Mouse (Mus musculus): Measurements from ENCODE around the gene Gm20388.

Gm20388 gene

GRCm38 (mm10) chr8:122022274-122022673, 2111.6 kb downstream of the Gm20388 start:
- no peak for DNase-seq (ENCODE audit: low read depth, low spot score)

GRCm38 (mm10) chr8:122022705-122023104, 2112.1 kb downstream of the Gm20388 start:
- DNase-seq (ENCODE audit: low read depth, low spot score), result no peak

- DNase-seq (ENCODE audit: low read depth, low spot score), result no peak
These were observed 2114.9 kb downstream of the Gm20388 start for GRCm38 (mm10) chr8:122025546-122025945.

- no peak for DNase-seq (ENCODE audit: low read depth, low spot score)
These were observed 2117.5 kb downstream of the Gm20388 start for GRCm38 (mm10) chr8:122028116-122028515.

DNA sequence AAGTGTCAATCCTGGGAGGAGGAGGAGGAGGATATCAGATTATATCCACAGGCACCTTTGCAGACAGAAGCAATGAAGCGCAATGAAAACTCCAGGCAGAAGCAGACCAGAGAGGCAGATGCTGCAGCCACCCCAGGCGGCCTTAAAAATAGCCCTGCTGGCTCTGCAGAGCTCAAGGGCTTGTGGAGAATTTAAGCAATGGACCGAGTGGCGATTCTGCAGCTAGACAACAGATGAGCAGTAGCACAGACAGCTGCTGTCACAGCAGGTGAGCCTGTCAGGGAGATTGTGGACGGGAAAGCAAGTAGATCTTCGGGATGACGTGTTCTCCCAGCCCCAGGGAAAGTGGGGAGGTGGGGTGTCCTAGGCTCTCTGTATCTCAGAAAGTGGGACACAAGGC, 2120.3 kb downstream of the Gm20388 start:
- no peak for DNase-seq (ENCODE audit: low read depth, low spot score)

GRCm38 (mm10) chr8:122032741-122033140, 2122.1 kb downstream of the Gm20388 start:
- DNase-seq (ENCODE audit: low read depth, low spot score), result no peak

GRCm38 (mm10) chr8:122035543-122035942, 2124.9 kb downstream of the Gm20388 start:
- no peak for DNase-seq (ENCODE audit: low read depth, low spot score)

DNA sequence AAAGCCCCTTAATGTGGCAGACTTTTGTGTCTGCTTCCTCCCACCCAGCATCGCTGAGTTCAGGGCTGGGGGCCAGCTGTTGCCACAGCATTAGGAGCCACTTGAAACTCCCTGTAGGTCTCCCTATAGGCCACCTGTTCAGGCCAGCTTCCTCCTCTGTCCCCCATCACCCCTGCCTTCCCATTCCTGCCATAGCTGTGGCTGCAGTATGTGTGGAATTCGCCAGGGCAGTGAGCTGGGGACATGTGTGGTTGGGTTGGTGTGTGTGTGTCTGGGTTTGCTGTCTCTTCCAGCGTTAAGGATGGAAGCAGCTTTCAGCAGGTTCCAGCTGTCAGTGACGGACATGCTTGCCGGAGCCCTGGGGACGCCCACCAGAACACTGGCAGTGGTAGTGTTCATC, 2125.7 kb downstream of the Gm20388 start:
- DNase-seq (ENCODE audit: low read depth, low spot score), result no peak

- DNase-seq (ENCODE audit: low read depth, low spot score), result no peak
These were observed 2126.6 kb downstream of the Gm20388 start for GRCm38 (mm10) chr8:122037279-122037678.

DNA sequence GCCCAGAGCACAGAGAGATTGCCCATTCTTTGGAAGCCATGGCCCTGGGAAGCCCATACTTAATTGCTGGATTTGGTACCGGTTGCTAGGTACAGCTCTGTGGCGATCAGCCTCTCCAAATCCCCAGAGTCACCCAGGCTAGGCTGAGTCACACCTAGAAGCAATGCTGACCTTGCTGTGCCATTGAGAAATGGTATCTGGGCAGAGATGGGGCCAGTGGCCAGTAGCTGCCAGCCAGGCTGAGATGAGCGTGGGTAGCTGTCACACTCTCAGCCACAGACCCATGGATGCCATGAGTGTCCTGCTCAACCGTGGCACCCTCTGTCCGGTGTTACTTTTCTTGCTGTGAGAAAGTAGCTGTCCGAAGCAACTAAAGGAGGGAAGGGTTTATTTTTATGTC, 2127.4 kb downstream of the Gm20388 start:
- DNase-seq (ENCODE audit: low read depth, low spot score), result no peak

- DNase-seq (ENCODE audit: low read depth, low spot score), result no peak
These were observed 2128.8 kb downstream of the Gm20388 start for GRCm38 (mm10) chr8:122039452-122039851.

DNA sequence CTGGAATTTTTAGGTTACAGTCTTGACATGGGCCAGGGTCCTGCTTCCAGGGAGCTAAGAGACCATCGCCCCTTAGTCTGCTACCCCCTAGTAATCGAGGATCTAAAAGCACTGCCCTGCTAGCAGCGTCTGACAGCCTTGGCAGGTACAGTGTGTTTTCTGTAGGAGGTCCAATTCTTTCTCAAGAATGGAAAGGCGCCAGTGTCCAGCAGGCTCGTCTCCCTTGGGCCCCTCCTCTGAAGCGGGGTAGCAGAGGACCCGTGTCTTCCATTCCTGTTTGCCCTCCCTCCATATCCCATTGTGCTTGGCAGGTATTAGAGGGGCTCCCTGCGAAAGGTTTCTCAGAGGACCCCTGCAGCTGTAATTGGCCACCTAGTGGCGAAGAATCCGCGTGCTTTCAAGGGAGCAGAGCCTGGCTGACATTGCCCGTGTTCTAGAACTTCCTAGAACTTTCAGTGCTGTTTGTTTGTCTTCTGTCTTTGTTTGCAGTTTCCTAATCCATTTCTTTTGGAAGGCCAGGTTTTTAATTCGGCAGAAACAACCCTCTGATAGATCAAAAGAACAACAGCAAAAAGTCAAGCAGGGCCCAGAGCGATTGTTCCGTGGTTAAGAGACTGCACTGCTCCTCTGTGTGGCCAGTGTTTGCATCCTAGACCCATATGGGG, 2136.7 kb downstream of the Gm20388 start:
- no peak for DNase-seq (ENCODE audit: low read depth, low spot score)

DNA sequence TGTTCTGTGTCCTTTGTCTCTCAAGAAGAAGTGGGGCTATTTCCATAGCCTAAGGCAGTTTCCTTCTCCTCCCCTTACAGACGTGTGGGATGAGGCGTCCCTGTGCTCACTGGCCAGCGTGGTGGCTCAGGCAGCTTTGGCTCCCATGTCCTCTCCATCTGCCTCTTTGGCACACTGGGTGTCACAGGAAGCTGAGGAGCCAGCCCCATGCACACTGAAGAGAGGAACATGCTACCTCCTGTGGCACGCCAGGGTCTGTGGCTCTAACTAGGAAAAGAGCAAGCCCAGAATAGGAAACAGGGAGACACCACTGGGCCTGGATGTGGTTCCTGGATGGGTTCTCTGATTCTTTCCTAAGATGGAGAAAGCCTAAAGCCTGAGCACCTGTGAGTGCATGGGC, 2138.6 kb downstream of the Gm20388 start:
- no peak for DNase-seq (ENCODE audit: low read depth, low spot score)

DNA sequence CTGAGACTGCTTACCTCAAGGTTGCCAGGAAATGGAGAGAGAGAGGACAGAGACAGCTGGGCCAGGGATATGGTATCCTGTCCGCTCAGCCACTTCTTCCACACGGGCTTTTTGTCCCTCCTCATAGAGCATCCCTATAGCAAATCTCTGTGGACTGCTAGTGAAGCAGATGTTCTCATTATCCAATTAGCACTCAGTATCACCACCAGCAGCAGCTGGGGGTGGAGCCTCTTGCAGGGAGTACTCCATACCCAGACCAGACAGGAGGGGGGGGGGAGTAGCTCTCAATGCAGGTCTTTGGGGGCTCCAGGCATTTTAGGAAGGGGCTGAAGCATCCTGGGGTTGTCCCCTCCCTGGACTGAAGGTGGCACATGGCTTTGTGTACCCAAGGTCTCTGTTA, 2139.3 kb downstream of the Gm20388 start:
- DNase-seq (ENCODE audit: low read depth, low spot score), result no peak

DNA sequence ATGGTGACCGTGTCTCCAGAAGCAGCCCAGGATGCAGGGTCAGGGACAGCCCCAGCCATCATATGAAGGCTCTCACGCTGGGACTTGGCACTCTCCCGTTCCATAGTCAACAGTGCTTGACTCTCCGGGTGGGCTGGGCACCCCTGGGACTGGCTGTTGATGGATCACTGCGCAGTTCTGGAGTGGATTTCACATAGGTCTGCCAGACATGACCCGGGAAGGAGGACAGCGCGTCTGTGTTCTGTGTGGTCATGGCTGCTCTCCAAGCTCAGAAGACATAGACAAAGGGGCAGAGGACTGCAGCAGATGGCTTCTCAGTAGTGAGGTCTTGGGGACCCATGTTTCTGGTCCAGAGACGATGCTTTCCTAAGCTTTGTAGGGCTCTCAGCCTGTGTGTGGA, 2140.0 kb downstream of the Gm20388 start:
- no peak for DNase-seq (ENCODE audit: low read depth, low spot score)

DNA sequence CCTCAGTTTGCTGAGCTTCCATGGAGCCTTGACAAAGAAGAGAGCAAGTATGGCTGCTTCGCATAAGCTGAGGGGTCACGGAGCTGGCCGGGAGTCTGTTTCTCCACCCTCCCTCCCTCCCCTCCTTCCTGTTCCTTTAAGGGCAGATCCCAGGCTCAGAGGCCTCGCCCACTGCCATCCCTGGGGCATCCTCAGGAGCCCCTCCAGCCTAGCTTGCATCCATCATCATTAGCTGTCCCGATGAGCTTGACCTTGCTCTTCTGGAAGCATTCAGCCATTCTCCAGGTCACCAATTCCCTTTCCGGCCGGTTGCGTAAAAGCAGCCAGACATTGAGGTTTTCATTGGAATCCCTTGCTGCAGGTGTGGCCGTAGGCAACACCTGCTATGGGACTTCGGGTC, 2144.7 kb downstream of the Gm20388 start:
- no peak for DNase-seq (ENCODE audit: low read depth, low spot score)

DNA sequence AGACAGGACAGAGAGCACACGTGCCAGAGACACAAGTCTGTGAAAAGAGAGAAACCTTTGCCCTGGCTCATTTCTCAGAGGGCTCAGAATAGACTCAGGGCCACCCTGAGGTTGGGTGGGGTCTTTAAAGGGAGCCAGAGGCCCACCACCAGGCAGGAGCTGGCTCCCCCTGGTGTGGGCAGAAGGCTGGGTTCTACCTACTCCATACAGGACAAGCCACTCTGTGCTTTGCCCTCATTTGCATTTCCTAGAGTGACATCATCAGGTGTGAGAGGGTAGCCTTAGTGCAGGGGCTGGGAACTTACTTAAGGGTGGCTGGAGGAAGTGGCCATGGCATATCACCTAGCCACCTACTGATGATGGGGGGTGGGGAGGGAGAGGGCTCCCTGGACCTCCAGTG, 2145.5 kb downstream of the Gm20388 start:
- no peak for DNase-seq (ENCODE audit: low read depth, low spot score)

GRCm38 (mm10) chr8:122056882-122057281, 2146.2 kb downstream of the Gm20388 start:
- DNase-seq (ENCODE audit: low read depth, low spot score), result no peak

- no peak for DNase-seq (ENCODE audit: low read depth, low spot score)
These were observed 2147.9 kb downstream of the Gm20388 start for GRCm38 (mm10) chr8:122058510-122058909.

- DNase-seq (ENCODE audit: low read depth, low spot score), result no peak
These were observed 2148.3 kb downstream of the Gm20388 start for GRCm38 (mm10) chr8:122058951-122059350.

DNA sequence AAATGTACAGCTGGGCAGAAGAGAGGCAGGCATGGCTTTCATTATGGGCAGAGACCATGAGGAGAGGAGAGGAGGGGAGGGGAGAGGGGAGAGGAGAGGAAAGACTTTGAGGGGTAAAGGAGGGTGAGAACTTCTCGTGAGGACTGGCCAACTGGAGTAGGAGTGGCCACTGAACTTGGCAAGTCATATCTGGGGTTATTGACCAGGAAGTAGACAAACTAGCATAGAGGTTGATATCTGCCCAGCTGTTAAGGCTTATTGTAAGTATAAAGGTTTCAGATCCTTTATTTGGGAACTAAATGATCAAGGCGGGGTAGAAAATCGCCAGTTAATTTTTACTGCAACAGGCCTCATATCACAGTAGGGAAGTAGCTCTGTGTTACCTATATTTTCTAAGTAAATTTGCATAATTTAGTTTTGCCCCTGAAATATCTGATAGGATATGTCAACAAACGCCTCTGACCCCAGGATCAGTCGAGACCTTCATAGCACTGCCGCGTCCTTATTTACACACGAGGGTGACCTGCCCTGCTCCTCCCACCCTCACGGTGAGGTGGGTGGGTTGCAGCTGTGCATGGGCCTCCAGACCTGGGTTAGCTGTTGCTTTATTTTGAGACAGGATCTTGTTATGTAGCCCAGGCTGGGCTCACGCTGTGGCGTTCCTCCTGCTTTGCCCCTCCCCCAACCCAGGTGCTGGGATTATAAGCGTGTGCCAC, 2152.0 kb downstream of the Gm20388 start:
- no peak for DNase-seq (ENCODE audit: low read depth, low spot score)

DNA sequence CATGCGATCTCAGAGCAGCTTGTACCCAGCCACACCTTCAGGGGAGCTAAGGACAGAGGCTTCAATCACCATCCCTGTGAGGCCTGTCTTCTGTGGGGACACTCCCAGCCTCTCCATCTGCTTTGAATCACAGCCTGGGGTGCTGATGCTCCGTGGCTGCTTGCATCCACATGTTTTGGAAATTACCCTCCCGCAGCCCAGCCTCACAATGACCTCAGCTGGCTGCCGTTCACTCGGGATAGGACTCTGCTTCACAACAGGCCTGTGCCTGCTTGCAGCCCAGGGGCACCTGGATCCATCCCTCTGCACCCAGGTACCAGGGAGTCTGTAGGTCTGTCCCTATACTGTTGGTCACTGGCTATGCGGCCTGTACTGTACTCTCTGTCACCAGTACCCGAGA, 2153.7 kb downstream of the Gm20388 start:
- DNase-seq (ENCODE audit: low read depth, low spot score), result no peak

GRCm38 (mm10) chr8:122067783-122068505, 2157.3 kb downstream of the Gm20388 start:
- DNase-seq (ENCODE audit: low read depth, low spot score), result no peak

Measured in c-Kit-negative CD71-positive TER-119-positive erythroid progenitor cells, embryonic 14.5 days (primary cell).